Mouse (Mus musculus): ENCODE measurements around the gene Ift43.

DNA sequence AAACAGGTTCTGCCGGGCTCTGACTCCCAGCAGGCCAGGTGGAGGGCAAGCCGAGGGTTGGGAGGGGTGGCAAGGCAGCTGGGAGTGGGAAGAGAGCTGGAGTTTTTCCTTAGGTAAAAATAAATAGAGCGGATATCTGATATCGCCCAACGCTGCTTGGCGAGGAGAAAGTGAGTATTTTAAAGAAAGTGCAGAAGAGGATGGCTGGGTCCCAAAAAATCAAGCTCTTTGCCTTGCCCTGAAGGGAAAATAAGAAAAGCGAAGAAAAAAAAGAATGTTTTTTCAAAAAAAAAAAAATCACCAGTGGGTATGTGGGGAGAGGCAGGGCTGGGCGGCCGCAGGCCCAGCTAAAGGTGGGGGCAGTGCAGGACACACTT lies 4.2 kb upstream of the Ift43 start:
- TF ChIP-seq GATA1 (IDR thresholded peaks at IDR 0.05; ENCODE audit: low read length) (no peak), TAL1 (IDR thresholded peaks at IDR 0.05; ENCODE audit: low read length) (no peak)
